Mouse (Mus musculus) lung, postnatal 25 days (tissue): ENCODE data around the gene Lifr.

Experiments
- DNase-seq: peaks from one replicate; pipeline ENCODE4 v3.0.0; 2022; ENCODE audit warnings: low spot score

The Lifr gene

GRCm38 (mm10) chr15:7203606-7204330 is 113.4 kb downstream of the Lifr start:
- DNase-seq: peak; percentile 53

GRCm38 (mm10) chr15:7204917-7205316 is 114.5 kb downstream of the Lifr start:
- no peak for DNase-seq

- DNase-seq: no peak
Observed at GRCm38 (mm10) chr15:7206110-7206509, 115.7 kb downstream of the Lifr start.

GRCm38 (mm10) chr15:7207292-7207691 is 116.9 kb downstream of the Lifr start:
- no peak for DNase-seq

GRCm38 (mm10) chr15:7208180-7208579 is 117.8 kb downstream of the Lifr start:
- DNase-seq: no peak

GRCm38 (mm10) chr15:7213683-7214082 is 123.3 kb downstream of the Lifr start:
- DNase-seq: peak; percentile 74

GRCm38 (mm10) chr15:7215845-7216244 is 125.4 kb downstream of the Lifr start:
- peak; percentile 66 for DNase-seq

- DNase-seq: peak; percentile 74
Observed at GRCm38 (mm10) chr15:7216581-7217272, 126.3 kb downstream of the Lifr start.

GRCm38 (mm10) chr15:7217273-7217598 is 126.8 kb downstream of the Lifr start:
- no peak for DNase-seq

- DNase-seq: peak; percentile 17
Observed at GRCm38 (mm10) chr15:7222809-7223208, 132.4 kb downstream of the Lifr start.

GRCm38 (mm10) chr15:7224151-7224775 is 133.8 kb downstream of the Lifr start:
- no peak for DNase-seq

- peak; percentile 88 for DNase-seq
Observed at GRCm38 (mm10) chr15:7226225-7226624, 135.8 kb downstream of the Lifr start.

GRCm38 (mm10) chr15:7233393-7234090 is 143.1 kb downstream of the Lifr start:
- DNase-seq: no peak

GRCm38 (mm10) chr15:7239904-7240303 is 149.5 kb downstream of the Lifr start:
- no peak for DNase-seq

- no peak for DNase-seq
Observed at GRCm38 (mm10) chr15:7240950-7241349, 150.5 kb downstream of the Lifr start.

GRCm38 (mm10) chr15:7242161-7242850 is 151.9 kb downstream of the Lifr start:
- no peak for DNase-seq
